Mouse (Mus musculus): ENCODE results near the gene Col12a1. TPM values are rescaled to one million over a fixed set of nuclear protein-coding genes. Genes with fewer than 3 reads are reported as not detected.
"Not testable (repeated sequence)": the region's sequence is repeated elsewhere in the genome, so short reads cannot be mapped to it uniquely, and the experiment has no call there.

The Col12a1 gene
- polyA plus RNA-seq, 1 experiment from 2014 or later, result 35.4 TPM

DNA sequence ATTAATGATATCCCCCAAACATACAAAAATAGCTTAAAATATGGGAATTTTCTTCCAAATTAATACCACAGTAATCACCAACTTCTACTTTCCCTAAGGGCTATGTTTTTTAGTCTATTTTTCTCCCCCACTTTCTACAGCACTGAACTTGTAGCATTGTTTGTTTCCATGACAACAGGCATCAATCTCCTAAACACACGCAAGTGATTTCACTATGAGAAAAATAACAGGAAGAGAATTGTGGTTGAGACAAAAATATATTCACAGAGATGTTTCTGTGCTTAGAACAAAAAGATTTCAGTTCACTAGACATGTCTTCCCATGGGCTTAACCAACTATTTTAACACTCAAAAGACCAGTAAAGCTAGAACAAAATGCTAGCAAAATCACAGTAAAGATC is 32.6 kb downstream of the Col12a1 start:
- no peaks in the 10 kb centered on the region for H3K27me3 ChIP-seq
- H3K27ac ChIP-seq (replicated peaks), result no peak overlapping the region
- H3K9ac ChIP-seq (replicated peaks), result no peak overlapping the region
- no peaks in the 10 kb centered on the region for H3K9me3 ChIP-seq
- ATAC-seq (ENCODE audit: low FRiP score, low read depth), result no peak
- WGBS, result 36% methylated on average over 1 of the region's 1 CpGs
- no peak overlapping the region for H3K4me2 ChIP-seq (replicated peaks)
- no peaks in the 10 kb centered on the region for H3K36me3 ChIP-seq
- H3K4me1 ChIP-seq, result peaks cover 14% of the 10 kb centered on the region; the same call in 1 of the 2 replicates
- H3K4me3 ChIP-seq, result no peak overlapping the region

GRCm38 (mm10) chr9:79680453-79681240 is 38.0 kb downstream of the Col12a1 start:
- Histone ChIP-seq H3K4me1 (no peaks in the 10 kb centered on the region), H3K9me3 (no peaks in the 10 kb centered on the region), H3K4me3 (no peak overlapping the region), H3K27me3 (no peaks in the 10 kb centered on the region), H3K27ac (replicated peaks) (no peak overlapping the region), H3K9ac (replicated peaks) (no peak overlapping the region), H3K4me2 (replicated peaks) (no peak overlapping the region), H3K36me3 (no peaks in the 10 kb centered on the region)
- 79% methylated on average over 4 of the region's 4 CpGs for WGBS
- no peak for ATAC-seq (ENCODE audit: low FRiP score, low read depth)

- H3K27me3 ChIP-seq; H3K4me1 ChIP-seq; H3K4me2 ChIP-seq (replicated peaks); H3K9ac ChIP-seq (replicated peaks); H3K36me3 ChIP-seq; H3K4me3 ChIP-seq; H3K9me3 ChIP-seq; H3K27ac ChIP-seq (replicated peaks); ATAC-seq (ENCODE audit: low FRiP score, low read depth): not testable (repeated sequence)
- 83% methylated on average over 1 of the region's 1 CpGs for WGBS
Observed at GRCm38 (mm10) chr9:79668806-79669205, 49.8 kb downstream of the Col12a1 start.

DNA sequence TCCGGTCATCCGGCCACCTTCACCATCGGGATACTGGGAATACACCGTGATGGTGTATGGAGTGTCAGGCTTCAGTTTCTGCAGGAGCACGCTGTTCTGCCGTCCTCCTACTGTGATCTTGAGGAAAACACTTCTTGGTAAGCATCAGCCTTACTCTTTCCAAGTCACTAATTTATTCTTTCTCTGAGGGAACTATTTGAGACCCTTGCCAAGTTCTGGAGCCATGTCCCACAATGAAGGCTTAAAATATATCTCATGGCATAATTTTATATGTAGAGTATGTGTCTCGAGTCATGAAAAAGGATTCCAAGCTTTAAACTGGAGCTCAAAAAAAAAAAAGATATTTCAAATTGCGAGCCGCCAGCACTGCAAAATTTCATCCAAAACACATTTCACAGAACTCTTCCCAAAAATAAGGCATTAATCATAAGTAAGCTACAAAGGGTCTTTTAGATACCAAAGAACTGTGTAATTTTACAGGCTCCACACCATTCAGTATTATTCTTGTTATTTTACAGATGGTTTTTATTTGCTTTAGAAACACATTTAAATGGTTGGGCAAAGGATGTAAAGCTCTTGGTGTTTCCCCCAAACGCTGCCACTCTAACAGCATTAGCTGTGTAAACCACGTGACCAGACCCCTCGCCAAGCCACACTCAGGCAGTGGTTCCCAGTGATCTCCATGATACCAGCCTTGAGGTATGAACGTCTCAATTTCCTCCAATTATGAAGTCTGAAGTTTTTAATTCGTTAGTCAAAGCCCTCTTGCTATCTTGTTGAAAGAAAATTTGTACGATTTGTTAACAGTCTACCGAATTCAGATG is 65.1 kb downstream of the Col12a1 start:
- no peak overlapping the region for H3K4me3 ChIP-seq
- no peak for ATAC-seq (ENCODE audit: low FRiP score, low read depth)
- no peak overlapping the region for H3K9ac ChIP-seq (replicated peaks)
- H3K4me2 ChIP-seq (replicated peaks), result no peak overlapping the region
- no peaks in the 10 kb centered on the region for H3K36me3 ChIP-seq
- 89% methylated on average over 16 of the region's 16 CpGs for WGBS
- H3K27ac ChIP-seq (replicated peaks), result no peak overlapping the region
- H3K27me3 ChIP-seq, result no peaks in the 10 kb centered on the region
- no peaks in the 10 kb centered on the region for H3K9me3 ChIP-seq
- H3K4me1 ChIP-seq, result no peaks in the 10 kb centered on the region

DNA sequence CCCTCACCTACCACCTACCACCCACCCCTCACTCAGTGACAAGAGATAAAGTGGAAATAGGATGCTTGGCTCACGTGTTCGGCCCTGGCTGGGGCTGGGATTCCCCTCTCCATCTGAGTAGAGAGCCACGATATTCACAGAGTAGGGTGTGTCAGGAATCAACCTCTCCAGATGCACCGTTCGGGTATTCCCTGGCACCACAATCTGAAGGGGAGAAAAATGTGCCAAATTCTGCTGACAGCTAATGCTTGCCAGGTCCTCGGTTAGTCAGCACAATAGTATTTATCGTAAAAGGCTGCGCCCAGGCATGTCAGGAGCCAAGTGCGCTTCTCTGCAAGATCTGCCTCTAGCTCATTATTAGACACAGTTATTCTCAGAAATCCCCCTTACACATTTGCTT is 70.0 kb downstream of the Col12a1 start:
- Histone ChIP-seq H3K4me1 (no peaks in the 10 kb centered on the region), H3K27ac (replicated peaks) (no peak overlapping the region), H3K9me3 (no peaks in the 10 kb centered on the region), H3K27me3 (no peaks in the 10 kb centered on the region), H3K4me3 (no peak overlapping the region), H3K9ac (replicated peaks) (no peak overlapping the region), H3K4me2 (replicated peaks) (no peak overlapping the region), H3K36me3 (no peaks in the 10 kb centered on the region)
- no peak for ATAC-seq (ENCODE audit: low FRiP score, low read depth)
- WGBS, result 94% methylated on average over 9 of the region's 9 CpGs

- Histone ChIP-seq H3K9me3 (no peaks in the 10 kb centered on the region), H3K9ac (replicated peaks) (no peak overlapping the region), H3K27ac (replicated peaks) (no peak overlapping the region), H3K4me2 (replicated peaks) (no peak overlapping the region), H3K27me3 (no peaks in the 10 kb centered on the region), H3K36me3 (no peaks in the 10 kb centered on the region), H3K4me3 (no peak overlapping the region), H3K4me1 (no peaks in the 10 kb centered on the region)
- 85% methylated on average over 3 of the region's 3 CpGs for WGBS
- ATAC-seq (ENCODE audit: low FRiP score, low read depth), result no peak
Observed at GRCm38 (mm10) chr9:79645757-79646156, 72.9 kb downstream of the Col12a1 start.

GRCm38 (mm10) chr9:79639430-79640090 is 79.1 kb downstream of the Col12a1 start:
- H3K4me1 ChIP-seq, result no peaks in the 10 kb centered on the region
- H3K9ac ChIP-seq (replicated peaks), result no peak overlapping the region
- H3K9me3 ChIP-seq, result no peaks in the 10 kb centered on the region
- H3K4me3 ChIP-seq, result no peak overlapping the region
- no peak overlapping the region for H3K27ac ChIP-seq (replicated peaks)
- H3K36me3 ChIP-seq, result no peaks in the 10 kb centered on the region
- WGBS, result 76% methylated on average over 11 of the region's 11 CpGs
- no peaks in the 10 kb centered on the region for H3K27me3 ChIP-seq
- H3K4me2 ChIP-seq (replicated peaks), result no peak overlapping the region
- no peak for ATAC-seq (ENCODE audit: low FRiP score, low read depth)

GRCm38 (mm10) chr9:79637879-79638278 is 80.8 kb downstream of the Col12a1 start:
- no peak overlapping the region for H3K27ac ChIP-seq (replicated peaks)
- no peaks in the 10 kb centered on the region for H3K36me3 ChIP-seq
- no peak overlapping the region for H3K4me3 ChIP-seq
- no peaks in the 10 kb centered on the region for H3K9me3 ChIP-seq
- no peak for ATAC-seq (ENCODE audit: low FRiP score, low read depth)
- no peaks in the 10 kb centered on the region for H3K4me1 ChIP-seq
- WGBS, result 69% methylated on average over 4 of the region's 4 CpGs
- H3K27me3 ChIP-seq, result no peaks in the 10 kb centered on the region
- no peak overlapping the region for H3K4me2 ChIP-seq (replicated peaks)
- H3K9ac ChIP-seq (replicated peaks), result no peak overlapping the region

GRCm38 (mm10) chr9:79634076-79634475 is 84.6 kb downstream of the Col12a1 start:
- no peak overlapping the region for H3K4me2 ChIP-seq (replicated peaks)
- 98% methylated on average over 1 of the region's 1 CpGs for WGBS
- no peak overlapping the region for H3K4me3 ChIP-seq
- H3K27me3 ChIP-seq, result no peaks in the 10 kb centered on the region
- no peak for ATAC-seq (ENCODE audit: low FRiP score, low read depth)
- no peaks in the 10 kb centered on the region for H3K36me3 ChIP-seq
- H3K4me1 ChIP-seq, result no peaks in the 10 kb centered on the region
- no peaks in the 10 kb centered on the region for H3K9me3 ChIP-seq
- no peak overlapping the region for H3K27ac ChIP-seq (replicated peaks)
- no peak overlapping the region for H3K9ac ChIP-seq (replicated peaks)

DNA sequence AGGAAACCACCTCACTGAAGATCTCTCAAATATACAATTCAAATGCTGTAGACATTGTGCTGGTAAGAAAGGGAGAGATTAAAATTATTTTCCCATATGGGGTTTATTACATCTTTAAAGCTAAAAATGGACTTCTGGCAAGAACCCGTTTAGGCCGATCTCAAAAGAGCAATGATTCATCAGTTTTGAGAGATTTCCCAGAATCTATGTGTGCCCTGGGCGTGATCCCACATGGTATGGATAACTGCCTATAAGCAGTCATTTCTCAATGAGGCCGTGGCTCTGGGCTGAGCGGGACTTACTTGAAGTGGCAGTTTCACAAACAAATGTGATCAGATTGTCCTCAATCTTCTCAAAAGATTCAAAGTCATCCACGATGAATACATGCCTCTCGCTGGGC is 87.4 kb downstream of the Col12a1 start:
- Histone ChIP-seq H3K36me3 (no peaks in the 10 kb centered on the region), H3K4me2 (replicated peaks) (no peak overlapping the region), H3K4me1 (no peaks in the 10 kb centered on the region), H3K9ac (replicated peaks) (no peak overlapping the region), H3K27ac (replicated peaks) (no peak overlapping the region), H3K27me3 (no peaks in the 10 kb centered on the region), H3K4me3 (no peak overlapping the region), H3K9me3 (no peaks in the 10 kb centered on the region)
- 92% methylated on average over 7 of the region's 7 CpGs for WGBS
- no peak for ATAC-seq (ENCODE audit: low FRiP score, low read depth)

- Histone ChIP-seq H3K27ac (replicated peaks) (no peak overlapping the region), H3K36me3 (no peaks in the 10 kb centered on the region), H3K9me3 (no peaks in the 10 kb centered on the region), H3K4me2 (replicated peaks) (no peak overlapping the region), H3K9ac (replicated peaks) (no peak overlapping the region), H3K27me3 (no peaks in the 10 kb centered on the region), H3K4me3 (no peak overlapping the region), H3K4me1 (no peaks in the 10 kb centered on the region)
- 61% methylated on average over 6 of the region's 6 CpGs for WGBS
- no peak for ATAC-seq (ENCODE audit: low FRiP score, low read depth)
Observed at GRCm38 (mm10) chr9:79618839-79619597, 99.6 kb downstream of the Col12a1 start.

All from midbrain, embryonic 12.5 days (tissue).